Mouse (Mus musculus): ENCODE results near the gene Pafah1b3. TPM values are rescaled to one million over a fixed set of nuclear protein-coding genes. Genes with fewer than 3 reads are reported as not detected.
A peak's percentile ranks its signal among the peaks of the same experiment; 100 is the strongest.

Gene Pafah1b3
- polyA plus RNA-seq, 1 experiment from 2014 or later = 152 TPM

- Histone ChIP-seq H3K4me3 (replicated peaks; ENCODE audit: low read depth, low read length) (peak overlapping the region; percentile 40), H3K27me3 (ENCODE audit: insufficient read depth, low read length) (peaks cover 27% of the 10 kb centered on the region), H3K9ac (ENCODE audit: low read depth, low read length) (peak overlapping the region; percentile 45; the same call in 1 of the 2 replicates), H3K36me3 (ENCODE audit: insufficient read depth, low read length) (no peaks in the 10 kb centered on the region), H3K4me2 (ENCODE audit: low read length) (peak overlapping the region; percentile 83), H3K27ac (no peak overlapping the region), H3K4me1 (replicated peaks; ENCODE audit: insufficient read depth, low read length) (peaks cover 19% of the 10 kb centered on the region), H3K9me3 (replicated peaks; ENCODE audit: low read length) (no peaks in the 10 kb centered on the region)
- no peak for TF ChIP-seq CTCF (IDR thresholded peaks at IDR 0.05; ENCODE audit: low read depth)
- 2% methylated on average over 50 of the region's 51 CpGs for WGBS
- DNase-seq (ENCODE audit: low spot score) = no peak
- ATAC-seq (replicated peaks; ENCODE audit: low FRiP score, low read depth) = no peak
Observed at GRCm38 (mm10) chr7:25314606-25315305, 17.0 kb upstream of the Pafah1b3 start.

GRCm38 (mm10) chr7:25313325-25313724, 15.5 kb upstream of the Pafah1b3 start:
- H3K27me3 ChIP-seq (ENCODE audit: insufficient read depth, low read length) = peaks cover 27% of the 10 kb centered on the region

GRCm38 (mm10) chr7:25311193-25311592, 13.4 kb upstream of the Pafah1b3 start:
- DNase-seq (ENCODE audit: low spot score) = no peak
- no peak for ATAC-seq (replicated peaks; ENCODE audit: low FRiP score, low read depth)
- TF ChIP-seq CTCF (IDR thresholded peaks at IDR 0.05; ENCODE audit: low read depth) = no peak
- 84% methylated on average over 11 of the region's 11 CpGs for WGBS
- Histone ChIP-seq H3K4me3 (replicated peaks; ENCODE audit: low read depth, low read length) (no peak overlapping the region), H3K4me1 (replicated peaks; ENCODE audit: insufficient read depth, low read length) (peaks cover 15% of the 10 kb centered on the region), H3K9me3 (replicated peaks; ENCODE audit: low read length) (no peaks in the 10 kb centered on the region), H3K4me2 (ENCODE audit: low read length) (no peak overlapping the region), H3K36me3 (ENCODE audit: insufficient read depth, low read length) (no peaks in the 10 kb centered on the region), H3K27ac (no peak overlapping the region), H3K9ac (ENCODE audit: low read depth, low read length) (no peak overlapping the region), H3K27me3 (ENCODE audit: insufficient read depth, low read length) (peaks cover 31% of the 10 kb centered on the region)

More at GRCm38 (mm10) chr7:25313325-25313724, 15.5 kb upstream of the Pafah1b3 start:
- no peak for ATAC-seq (replicated peaks; ENCODE audit: low FRiP score, low read depth)
- Histone ChIP-seq H3K9me3 (replicated peaks; ENCODE audit: low read length) (no peaks in the 10 kb centered on the region), H3K4me3 (replicated peaks; ENCODE audit: low read depth, low read length) (no peak overlapping the region), H3K9ac (ENCODE audit: low read depth, low read length) (no peak overlapping the region), H3K36me3 (ENCODE audit: insufficient read depth, low read length) (no peaks in the 10 kb centered on the region), H3K27ac (no peak overlapping the region), H3K4me2 (ENCODE audit: low read length) (no peak overlapping the region), H3K4me1 (replicated peaks; ENCODE audit: insufficient read depth, low read length) (peaks cover 19% of the 10 kb centered on the region)
- DNase-seq (ENCODE audit: low spot score) = no peak
- 47% methylated on average over 7 of the region's 7 CpGs for WGBS
- TF ChIP-seq CTCF (IDR thresholded peaks at IDR 0.05; ENCODE audit: low read depth) = no peak

GRCm38 (mm10) chr7:25309425-25309824, 11.6 kb upstream of the Pafah1b3 start:
- no peak for TF ChIP-seq CTCF (IDR thresholded peaks at IDR 0.05; ENCODE audit: low read depth)
- no peaks in the 10 kb centered on the region for H3K9me3 ChIP-seq (replicated peaks; ENCODE audit: low read length)
- 0 out of 2 replicates have a peak, but pooled peaks cover 5% of the 10 kb centered on the region for H3K4me1 ChIP-seq (replicated peaks; ENCODE audit: insufficient read depth, low read length)
- no peak overlapping the region for H3K4me3 ChIP-seq (replicated peaks; ENCODE audit: low read depth, low read length)
- H3K27ac ChIP-seq = no peak overlapping the region
- DNase-seq (ENCODE audit: low spot score) = no peak
- no peak overlapping the region for H3K4me2 ChIP-seq (ENCODE audit: low read length)
- no peaks in the 10 kb centered on the region for H3K36me3 ChIP-seq (ENCODE audit: insufficient read depth, low read length)
- WGBS = 84% methylated on average over 9 of the region's 9 CpGs
- no peak for ATAC-seq (replicated peaks; ENCODE audit: low FRiP score, low read depth)
- peaks cover 17% of the 10 kb centered on the region for H3K27me3 ChIP-seq (ENCODE audit: insufficient read depth, low read length)
- no peak overlapping the region for H3K9ac ChIP-seq (ENCODE audit: low read depth, low read length)

- TF ChIP-seq CTCF (IDR thresholded peaks at IDR 0.05; ENCODE audit: low read depth) = no peak
- no peak for ATAC-seq (replicated peaks; ENCODE audit: low FRiP score, low read depth)
- Histone ChIP-seq H3K9ac (ENCODE audit: low read depth, low read length) (no peak overlapping the region), H3K9me3 (replicated peaks; ENCODE audit: low read length) (no peaks in the 10 kb centered on the region), H3K27me3 (ENCODE audit: insufficient read depth, low read length) (peaks cover 11% of the 10 kb centered on the region), H3K27ac (no peak overlapping the region), H3K4me1 (replicated peaks; ENCODE audit: insufficient read depth, low read length) (0 out of 2 replicates have a peak, but pooled peaks cover 5% of the 10 kb centered on the region), H3K4me3 (replicated peaks; ENCODE audit: low read depth, low read length) (no peak overlapping the region), H3K36me3 (ENCODE audit: insufficient read depth, low read length) (no peaks in the 10 kb centered on the region), H3K4me2 (ENCODE audit: low read length) (no peak overlapping the region)
- no peak for DNase-seq (ENCODE audit: low spot score)
- 51% methylated on average over 17 of the region's 17 CpGs for WGBS
Observed at GRCm38 (mm10) chr7:25308702-25309318, 11.0 kb upstream of the Pafah1b3 start.

- WGBS = 38% methylated on average over 2 of the region's 2 CpGs
- Histone ChIP-seq H3K4me2 (ENCODE audit: low read length) (no peak overlapping the region), H3K27me3 (ENCODE audit: insufficient read depth, low read length) (peaks cover 4% of the 10 kb centered on the region; the same call in 1 of the 2 replicates), H3K27ac (no peak overlapping the region), H3K9ac (ENCODE audit: low read depth, low read length) (no peak overlapping the region), H3K4me1 (replicated peaks; ENCODE audit: insufficient read depth, low read length) (0 out of 2 replicates have a peak, but pooled peaks cover 5% of the 10 kb centered on the region), H3K9me3 (replicated peaks; ENCODE audit: low read length) (no peaks in the 10 kb centered on the region), H3K4me3 (replicated peaks; ENCODE audit: low read depth, low read length) (no peak overlapping the region), H3K36me3 (ENCODE audit: insufficient read depth, low read length) (no peaks in the 10 kb centered on the region)
- DNase-seq (ENCODE audit: low spot score) (no peak), ATAC-seq (replicated peaks; ENCODE audit: low FRiP score, low read depth) (no peak)
- TF ChIP-seq CTCF (IDR thresholded peaks at IDR 0.05; ENCODE audit: low read depth) = no peak
Observed at GRCm38 (mm10) chr7:25306614-25306996, 8.8 kb upstream of the Pafah1b3 start.
